ENCODE assay signal across 21 mouse cellular contexts in the genomic region with DNA sequence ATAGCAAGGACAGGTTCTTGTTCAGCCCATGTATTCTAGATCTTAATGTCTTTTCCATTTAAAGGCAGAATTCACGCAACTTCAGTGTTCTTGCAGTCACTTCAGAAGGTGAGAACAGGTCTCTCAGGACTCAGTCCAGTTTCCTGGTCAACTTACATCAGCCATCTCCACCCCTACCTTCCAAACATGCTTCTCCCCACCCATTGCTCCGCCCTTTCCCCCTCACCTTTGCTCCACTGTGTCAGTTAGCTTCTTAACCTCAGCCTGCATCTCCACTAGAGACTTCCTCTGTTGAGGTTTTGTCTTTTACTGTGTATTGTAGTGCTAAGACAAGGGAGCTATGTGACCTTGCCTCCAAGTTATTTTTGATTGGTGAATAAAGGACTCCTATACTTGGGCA.
"Had no signal": no experiment of that assay in that cellular context is flagged by ENCODE, and none has a peak within 500 bp of the region (broad histone marks: within the 10 kb centered on the region; RNA-seq: fewer than 3 reads in every experiment).

No protein-coding gene starts in this region.

- H3K9me3 ChIP-seq: heart, embryonic 12.5 days; hindbrain, embryonic 10.5 days; hindbrain, embryonic 12.5 days; intestine, embryonic 15.5 days; limb, embryonic 10.5 days; limb, embryonic 12.5 days had no signal

- H3K9ac ChIP-seq: heart, embryonic 12.5 days; hindbrain, embryonic 12.5 days; hindbrain, embryonic 14.5 days; intestine, embryonic 15.5 days; limb, embryonic 12.5 days had no signal

- H3K27ac ChIP-seq: gastrocnemius, adult 2 months; heart, adult 2 months; hindbrain, embryonic 10.5 days; hindbrain, embryonic 12.5 days; hindbrain, embryonic 14.5 days; intestine, embryonic 15.5 days; layer of hippocampus, adult 2 months; left cerebral cortex, adult 2 months; limb, embryonic 10.5 days; limb, embryonic 12.5 days had no signal

- H3K36me3 ChIP-seq: heart, embryonic 12.5 days; hindbrain, embryonic 10.5 days; hindbrain, embryonic 12.5 days; intestine, embryonic 15.5 days; limb, embryonic 10.5 days; limb, embryonic 12.5 days had no signal

- H3K4me3 ChIP-seq: gastrocnemius, adult 2 months; heart, adult 2 months; heart, embryonic 12.5 days; hindbrain, embryonic 10.5 days; hindbrain, embryonic 12.5 days; intestine, embryonic 15.5 days; layer of hippocampus, adult 2 months; left cerebral cortex, adult 2 months; limb, embryonic 10.5 days; limb, embryonic 12.5 days had no signal

- ATAC-seq: hindbrain, embryonic 16.5 days; inflammation-experienced regulatory T-cells, adult 6 months; intestine, embryonic 15.5 days had no signal

- H3K27me3 ChIP-seq: heart, embryonic 12.5 days; hindbrain, embryonic 12.5 days; intestine, embryonic 15.5 days had no signal

- DNase-seq: gastrocnemius, adult 2 months; gastrocnemius, postnatal 10 days; gastrocnemius, postnatal 25 days; heart, adult 2 months; heart, postnatal 10 days; heart, postnatal 4 days; kidney, adult 18-20 months; kidney, adult 8-10 months; kidney, postnatal 10 days; kidney, postnatal 4 days had no signal

- H3K4me2 ChIP-seq: heart, embryonic 12.5 days; hindbrain, embryonic 12.5 days; hindbrain, embryonic 14.5 days; intestine, embryonic 15.5 days; limb, embryonic 12.5 days had no signal

- H3K4me1 ChIP-seq: heart, embryonic 12.5 days; hindbrain, embryonic 10.5 days; hindbrain, embryonic 12.5 days; intestine, embryonic 15.5 days had no signal
